Mouse (Mus musculus): Measurements from ENCODE around the gene Nmrk2.

Gene Nmrk2

DNA sequence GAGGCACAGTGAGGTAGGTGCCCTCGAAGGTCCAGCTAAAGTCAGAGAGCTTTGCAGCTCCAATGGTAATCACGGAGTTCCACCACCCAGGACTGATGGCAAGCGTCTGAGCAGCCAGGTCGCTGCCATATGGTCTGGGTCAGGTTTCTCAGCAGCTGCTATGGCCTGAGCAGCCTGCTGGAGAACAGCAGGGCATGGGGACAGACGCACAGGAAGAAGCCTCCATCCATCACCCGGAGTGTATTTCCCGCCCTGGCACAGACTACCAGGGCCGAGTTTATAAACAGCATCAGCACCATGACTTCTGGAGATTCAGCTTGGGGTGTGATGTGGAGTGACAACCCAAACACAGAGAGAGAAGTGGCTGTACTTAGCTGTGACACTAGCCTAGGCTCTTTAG is 36.7 kb downstream of the Nmrk2 start:
- in situ Hi-C loops (cut with MseI, MboI): no loop called here

DNA sequence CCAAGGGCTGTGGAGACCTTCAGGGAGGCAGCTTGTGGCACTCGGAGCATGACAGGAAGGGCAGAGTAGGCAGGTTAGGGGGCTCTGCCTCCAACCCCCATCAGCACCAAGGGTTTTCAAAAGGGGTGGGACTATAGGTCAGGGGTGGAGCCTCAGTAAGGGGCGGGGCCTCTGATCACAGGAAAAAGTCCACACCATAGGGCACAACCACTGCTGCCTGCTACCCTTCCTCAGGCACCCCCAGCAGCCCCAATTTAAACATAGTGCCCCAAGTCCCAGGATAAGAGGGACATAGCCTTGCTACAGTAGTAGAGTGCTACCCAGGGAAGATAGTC is 39.6 kb downstream of the Nmrk2 start:
- in situ Hi-C loops (cut with MseI, MboI): no loop called here

DNA sequence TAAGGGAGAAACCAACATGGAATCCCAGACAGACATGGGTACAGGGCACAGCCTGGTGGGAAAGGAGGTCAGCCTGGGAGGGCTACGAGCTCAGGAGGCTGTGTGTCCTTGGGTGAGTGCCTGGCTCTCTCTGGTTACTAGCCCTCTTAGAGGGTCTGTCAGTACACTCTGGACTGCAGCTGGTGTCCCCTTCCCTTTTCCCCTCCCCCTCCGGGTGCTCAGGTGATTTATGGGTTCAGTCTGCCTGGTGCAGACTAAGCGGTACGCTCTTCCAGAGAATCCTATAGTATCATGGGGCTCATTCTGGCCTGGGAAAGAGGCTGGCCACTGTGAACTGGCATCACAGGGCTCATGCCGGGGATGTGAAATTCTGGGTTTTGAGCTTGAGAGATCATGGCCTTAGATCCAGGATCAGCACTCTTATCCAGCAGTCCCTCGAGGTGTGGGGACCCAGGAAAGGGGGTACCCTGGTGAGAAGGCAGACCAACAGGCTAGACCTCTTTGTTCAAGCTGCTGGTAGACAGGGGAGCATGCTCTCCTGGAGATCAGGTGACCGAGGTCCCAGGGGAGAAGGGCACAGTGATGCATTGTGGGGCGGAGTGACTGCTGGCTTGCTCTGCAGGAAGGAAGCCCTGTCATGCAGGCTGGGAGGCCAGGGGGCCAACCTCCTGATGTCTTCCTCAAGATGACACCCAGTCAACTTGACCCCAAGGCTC is 40.1 kb downstream of the Nmrk2 start:
- in situ Hi-C loops (cut with MseI, MboI): no loop called here

DNA sequence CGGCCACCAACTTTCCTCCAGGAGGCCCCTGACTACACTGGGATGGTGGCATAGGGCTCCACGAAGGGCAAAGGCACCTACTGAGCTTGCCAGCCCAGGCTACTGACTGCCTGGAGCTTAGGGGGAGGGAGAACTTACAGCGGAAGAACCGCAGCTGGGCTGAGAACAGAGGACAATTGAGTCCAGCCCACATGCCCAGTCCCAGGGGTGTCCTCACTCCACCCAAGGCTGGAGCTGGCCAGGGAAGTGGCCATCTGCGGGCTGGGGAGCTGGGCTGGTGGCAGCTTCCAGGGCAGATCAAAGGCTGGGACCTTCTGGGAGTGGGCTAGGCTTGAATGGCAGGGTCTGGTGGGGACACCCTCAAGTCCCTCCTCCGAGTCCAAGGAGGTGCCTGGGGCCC is 47.1 kb downstream of the Nmrk2 start:
- in situ Hi-C loops (cut with MseI, MboI): no loop called here

DNA sequence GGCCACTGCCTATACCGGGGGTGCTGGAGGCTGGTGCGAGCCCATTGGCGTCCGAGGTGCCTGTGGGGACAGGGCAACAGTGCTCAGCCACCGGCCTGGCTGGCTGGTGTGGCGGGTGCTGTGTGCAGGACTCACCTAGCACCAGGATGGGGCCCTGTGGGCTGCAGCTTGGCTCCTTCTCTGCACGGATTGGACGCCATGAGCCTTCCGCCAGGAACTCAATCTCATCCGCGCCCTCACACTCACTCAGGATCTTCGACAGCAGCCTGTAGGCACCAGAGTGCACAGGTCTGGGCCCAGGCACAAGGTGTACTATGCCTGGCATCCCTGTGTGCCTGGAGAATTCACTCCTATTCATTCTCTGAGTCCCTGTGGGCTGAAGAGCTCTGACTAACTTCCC is 47.5 kb downstream of the Nmrk2 start:
- in situ Hi-C loops (cut with MseI, MboI): no loop called here

DNA sequence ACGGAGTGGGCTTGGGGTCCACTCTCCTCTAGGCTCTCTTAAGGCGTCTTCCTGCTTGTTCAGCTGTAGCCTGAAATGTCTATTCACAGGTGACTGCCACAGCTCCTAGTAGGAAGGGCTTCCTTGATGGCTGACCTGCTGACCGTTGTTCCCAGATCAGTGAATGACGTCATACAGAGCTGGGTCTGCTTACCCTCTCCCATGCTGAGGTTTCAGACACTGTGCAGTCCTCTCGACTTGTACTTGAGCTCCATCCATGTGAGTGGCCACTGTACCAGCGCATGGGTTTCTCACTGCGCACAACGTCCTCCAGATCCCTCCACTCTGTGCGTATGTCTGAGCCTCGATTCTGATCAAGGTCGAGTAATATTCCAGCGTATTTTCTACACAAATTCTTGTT is 49.2 kb downstream of the Nmrk2 start:
- in situ Hi-C loops (cut with MseI, MboI): no loop called here

DNA sequence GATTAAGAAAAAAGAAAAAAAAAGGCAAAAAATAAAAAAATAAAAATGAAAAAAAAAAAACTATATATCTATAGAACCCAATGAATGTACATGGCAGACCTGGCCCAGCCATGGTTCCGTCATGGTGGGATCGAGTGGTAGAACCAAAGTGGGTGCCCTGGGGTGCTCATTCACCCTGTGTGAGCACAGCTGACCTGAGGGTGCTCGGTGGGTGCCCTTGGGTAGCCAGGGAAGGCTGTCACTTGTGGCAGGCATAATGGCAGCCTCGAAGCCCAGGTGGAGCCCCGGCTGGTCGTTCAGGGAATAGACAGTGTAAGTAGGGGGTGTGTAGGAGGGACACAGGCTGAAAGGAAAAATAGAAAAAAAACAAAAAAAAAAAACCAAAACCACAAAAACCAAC is 50.6 kb downstream of the Nmrk2 start:
- in situ Hi-C loops (cut with MseI, MboI): no loop called here
